Mouse (Mus musculus) urinary bladder, postnatal 4 days (tissue): ENCODE measurements around the gene Gm12169.
"Not testable (repeated sequence)": the region's sequence is repeated elsewhere in the genome, so short reads cannot be mapped to it uniquely, and the experiment has no call there.

Experiments used
- DNase-seq, 2 experiments: peaks; one replicate each; pipeline ENCODE4 v3.0.0; 2021 to 2022; ENCODE audit warnings: low spot score in 2 of 2

The Gm12169 gene

DNA sequence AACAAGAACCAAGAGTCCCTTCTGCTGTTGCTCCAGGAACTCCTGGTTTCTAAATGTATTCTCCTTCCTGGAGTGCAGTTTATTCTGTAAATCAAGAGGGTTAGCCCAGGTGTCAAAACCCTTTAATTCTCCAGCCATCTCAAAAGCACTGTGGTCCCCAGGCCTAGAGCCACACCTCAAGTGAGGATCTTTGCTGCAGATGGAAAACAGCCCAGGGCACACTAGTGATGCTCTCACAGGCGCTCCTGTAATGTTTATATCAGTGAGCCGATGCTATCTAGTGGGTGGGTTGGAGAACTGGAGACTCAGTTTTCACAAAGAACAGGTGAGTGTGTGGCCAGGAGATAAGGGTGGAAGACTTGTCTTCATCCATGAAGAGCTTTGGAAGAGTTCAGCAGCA, at the start of gene Gm12169:
Gene Gm12169, plus strand, starts transcription at position 301 of the 400 bp plus-strand sequence.
- DNase-seq: no peak

DNA sequence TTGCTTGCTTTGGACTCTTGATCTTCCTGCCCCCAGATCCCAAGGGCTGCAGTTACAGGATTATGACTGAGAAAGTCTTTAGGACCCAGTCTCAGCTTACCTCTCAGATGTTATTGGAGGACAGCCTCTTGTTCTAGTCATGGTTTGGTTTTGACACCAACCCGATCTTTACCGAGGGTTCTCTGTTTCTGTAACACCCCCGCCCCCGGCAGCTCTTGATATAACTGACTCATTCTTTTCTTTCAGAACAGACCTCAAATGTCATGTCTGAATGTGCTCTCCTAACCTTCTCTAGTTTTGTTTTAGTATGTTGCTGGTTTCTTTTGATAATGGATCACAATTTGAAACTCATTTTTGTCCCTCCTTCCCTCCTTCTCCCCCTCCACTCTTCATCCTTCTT, 49.8 kb upstream of the Gm12169 start:
- no peak for DNase-seq

- no peak for DNase-seq
Measured at GRCm38 (mm10) chr11:46479311-46479710, 44.7 kb upstream of the Gm12169 start.

GRCm38 (mm10) chr11:46480517-46480916, 43.5 kb upstream of the Gm12169 start:
- no peak for DNase-seq

GRCm38 (mm10) chr11:46488231-46488630, 35.8 kb upstream of the Gm12169 start:
- no peak for DNase-seq

- no peak for DNase-seq
Measured at GRCm38 (mm10) chr11:46488650-46489049, 35.4 kb upstream of the Gm12169 start.

- DNase-seq: no peak
Measured at GRCm38 (mm10) chr11:46507146-46507545, 16.9 kb upstream of the Gm12169 start.

GRCm38 (mm10) chr11:46509900-46510299, 14.1 kb upstream of the Gm12169 start:
- DNase-seq: no peak

DNA sequence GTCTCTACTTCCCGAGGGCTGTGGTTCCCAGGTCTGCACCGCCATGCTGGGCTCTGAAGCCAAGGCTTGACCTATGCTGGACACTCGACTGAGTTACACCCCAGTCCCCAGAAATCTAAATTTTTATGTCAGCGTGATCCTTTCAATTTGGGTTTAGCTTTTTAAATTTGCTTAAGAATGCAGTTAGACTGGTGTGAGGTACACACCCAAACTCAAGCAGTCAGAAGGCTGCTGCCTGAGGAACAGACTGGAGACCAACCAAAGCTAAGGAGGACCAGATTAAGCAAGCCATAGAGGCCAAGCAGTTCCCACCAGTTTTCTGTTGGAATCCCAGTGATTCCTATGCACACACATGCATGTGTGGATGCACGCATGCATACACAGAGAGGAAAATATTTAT, 2.7 kb upstream of the Gm12169 start:
- DNase-seq: not testable (repeated sequence)

DNA sequence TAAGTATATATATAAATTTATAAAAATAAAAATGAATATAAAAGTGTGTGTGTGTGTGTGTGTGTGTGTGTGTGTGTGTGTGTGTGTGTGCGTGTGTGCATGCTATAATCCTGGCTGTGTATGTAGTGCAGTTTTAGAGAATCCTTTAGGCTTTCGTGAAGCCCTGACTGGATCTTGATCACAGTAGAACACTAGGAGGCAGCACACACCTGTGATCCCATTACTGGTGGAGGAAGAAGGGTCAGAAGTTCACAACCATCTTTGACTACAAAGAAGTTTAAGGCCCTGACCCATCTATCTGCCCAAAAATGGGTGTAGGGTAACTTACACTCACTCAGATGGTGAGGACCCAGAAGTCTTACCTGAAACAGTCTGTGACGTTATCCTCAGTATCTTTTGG, 1.3 kb upstream of the Gm12169 start:
- no peak for DNase-seq

DNA sequence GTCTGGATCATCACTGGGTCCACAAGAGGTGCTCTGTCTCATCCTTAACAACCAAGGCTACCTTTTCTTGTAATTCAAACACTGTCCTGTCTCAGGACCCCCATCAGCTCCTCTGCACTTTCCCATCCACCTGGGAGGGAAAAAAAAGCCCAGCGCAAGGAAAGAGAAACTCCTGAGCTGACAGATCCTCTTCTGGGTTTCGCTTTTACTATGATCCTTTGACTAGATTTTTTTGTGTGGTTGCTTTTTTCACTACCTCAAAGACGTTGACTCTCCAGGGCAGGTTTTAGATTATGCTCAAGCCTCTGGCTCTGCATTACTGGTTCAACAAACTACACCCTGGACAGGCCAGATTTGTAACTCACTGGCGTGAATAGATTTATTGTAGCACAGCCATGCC, 6.1 kb downstream of the Gm12169 start:
- no peak for DNase-seq

DNA sequence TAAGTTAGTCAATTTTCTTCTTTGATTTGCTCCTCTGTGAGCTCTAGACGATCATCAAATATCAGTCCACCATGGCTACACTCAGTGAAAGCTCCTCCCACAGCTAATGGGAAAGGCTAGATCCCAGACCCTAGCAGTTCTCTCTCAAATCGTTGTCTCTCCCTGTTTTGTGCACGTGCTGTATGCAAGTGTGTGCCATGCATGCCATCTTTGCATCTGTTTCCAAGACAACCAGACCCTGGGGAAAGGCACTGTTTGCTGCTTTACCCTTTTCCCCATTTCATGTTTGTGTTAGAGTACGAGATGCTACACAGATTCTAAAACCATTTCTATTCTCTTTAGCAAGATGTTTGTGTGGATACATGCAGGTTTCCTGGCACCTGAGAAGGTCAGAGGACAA, 13.0 kb downstream of the Gm12169 start:
- DNase-seq: no peak

GRCm38 (mm10) chr11:46543530-46543929, 19.5 kb downstream of the Gm12169 start:
- no peak for DNase-seq

DNA sequence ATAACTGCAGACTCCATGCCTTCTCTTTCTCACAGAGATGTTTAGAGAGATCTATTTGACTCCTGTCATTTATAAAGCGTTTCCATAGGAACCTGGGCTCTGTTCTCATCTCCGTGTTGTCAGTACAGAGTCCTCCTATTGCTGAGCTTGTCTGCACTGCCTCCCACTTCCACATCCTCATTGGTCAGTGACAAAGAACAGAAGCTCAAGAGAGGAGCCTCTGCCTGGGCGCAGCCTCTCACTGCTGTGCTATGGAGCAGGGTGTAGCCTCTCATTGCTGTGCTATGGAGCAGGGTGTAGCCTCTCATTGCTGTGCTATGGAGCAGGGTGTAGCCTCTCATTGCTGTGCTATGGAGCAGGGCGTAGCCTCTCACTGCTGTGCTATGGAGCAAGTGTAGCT, 25.7 kb downstream of the Gm12169 start:
- DNase-seq: no peak

- no peak for DNase-seq
Measured at GRCm38 (mm10) chr11:46552741-46553140, 28.7 kb downstream of the Gm12169 start.

GRCm38 (mm10) chr11:46561096-46561495, 37.1 kb downstream of the Gm12169 start:
- no peak for DNase-seq

- DNase-seq: no peak
Measured at GRCm38 (mm10) chr11:46564671-46565070, 40.7 kb downstream of the Gm12169 start.

GRCm38 (mm10) chr11:46565967-46566366, 42.0 kb downstream of the Gm12169 start:
- DNase-seq: no peak

DNA sequence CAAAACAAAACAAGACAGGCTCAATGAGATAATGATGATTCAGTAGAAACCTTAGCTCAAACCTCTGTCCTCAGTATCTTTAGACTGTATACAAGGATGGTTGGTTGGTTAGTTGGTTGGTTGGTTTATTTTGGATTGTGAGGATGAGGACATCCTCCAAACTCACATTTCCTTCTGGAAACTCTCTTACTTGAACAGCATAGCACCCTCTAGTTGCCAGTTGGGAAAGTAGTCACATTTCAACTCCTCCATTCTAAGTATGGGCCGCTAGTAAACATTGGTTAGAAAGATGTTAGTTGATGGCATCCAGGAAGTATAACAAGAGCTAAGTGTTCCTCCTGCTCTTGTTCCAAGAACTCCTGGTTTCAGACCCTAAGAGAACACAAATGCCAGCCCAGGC, 45.1 kb downstream of the Gm12169 start:
- no peak for DNase-seq

- no peak for DNase-seq
Measured at GRCm38 (mm10) chr11:46571327-46571726, 47.3 kb downstream of the Gm12169 start, which contains the start of gene BC053393. BC053393 (plus strand) TSS chr11:46571536.

- DNase-seq: no peak
Measured at GRCm38 (mm10) chr11:46578771-46579281, 54.8 kb downstream of the Gm12169 start.

DNA sequence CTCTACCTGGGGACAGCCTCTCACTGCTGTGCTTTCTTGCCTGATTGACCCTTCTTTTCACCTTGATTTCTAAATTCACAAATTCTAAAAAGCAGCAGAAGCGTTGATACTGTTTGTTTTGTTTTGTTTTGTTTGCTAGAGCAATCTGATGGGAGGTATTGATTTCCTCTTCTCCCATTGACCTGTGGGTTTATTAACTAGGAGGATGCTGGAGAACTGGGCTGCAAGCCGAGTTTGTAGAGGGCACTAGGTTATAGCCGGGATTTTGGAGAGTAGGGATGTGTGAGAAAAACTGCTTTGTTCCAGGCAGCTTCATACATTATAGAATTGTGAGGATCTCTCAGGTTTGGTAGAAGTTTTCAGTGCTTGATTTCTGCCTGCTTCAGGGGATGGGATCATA, 56.4 kb downstream of the Gm12169 start:
- DNase-seq: no peak

GRCm38 (mm10) chr11:46582741-46583140, 58.7 kb downstream of the Gm12169 start:
- no peak for DNase-seq
